Mouse (Mus musculus) spleen, postnatal 4 days (tissue): ENCODE results near the gene Fap.
A peak's percentile ranks its signal among the peaks of the same experiment; 100 is the strongest.

Experiments used
- DNase-seq, 2 experiments: peaks; one replicate each; pipeline ENCODE4 v3.0.0; 2022; ENCODE audit warnings: low spot score in 2 of 2

Fap gene

DNA sequence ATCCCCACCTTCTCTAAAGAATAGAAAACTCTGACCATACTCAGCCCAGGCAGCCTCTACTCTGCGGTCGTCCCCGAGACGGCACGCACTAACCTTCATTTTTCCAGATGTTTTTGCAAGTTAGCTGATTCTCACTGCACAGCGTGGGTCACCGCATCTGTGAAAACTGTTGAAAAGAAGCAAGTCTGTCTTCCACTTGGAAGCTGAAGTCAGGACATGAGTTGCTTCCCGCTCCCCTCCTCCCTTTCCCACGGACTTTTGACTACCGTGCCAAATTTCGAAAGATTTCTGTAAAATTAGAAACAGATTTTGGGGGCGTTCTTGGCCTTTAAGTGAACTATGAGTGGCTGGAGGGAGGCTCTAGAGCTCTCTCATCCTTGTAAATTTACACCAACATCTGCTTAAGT is at the start of gene Fap:
Gene Fap (minus strand): TSS at position 323 of the 407 bp plus-strand sequence.
- DNase-seq, result no peak

DNA sequence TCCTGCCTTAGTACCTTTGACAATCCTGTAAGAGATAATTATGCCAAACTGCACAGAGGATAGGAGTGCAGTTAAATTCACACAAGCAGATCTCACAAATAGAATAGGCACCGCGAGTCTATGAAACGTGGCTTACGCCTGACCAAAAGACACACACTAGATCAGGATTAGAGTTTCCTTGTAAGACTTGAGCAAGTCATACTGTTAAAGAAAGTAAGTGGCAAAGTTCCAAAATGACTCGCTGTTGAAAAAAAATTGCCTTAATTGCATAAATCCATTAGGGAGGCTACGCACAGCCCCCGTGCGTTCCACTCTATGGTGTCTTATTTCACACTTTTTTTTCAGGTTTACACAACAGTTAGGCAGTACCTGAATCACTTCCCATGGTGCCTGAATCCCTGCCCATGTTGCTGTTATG is 49.2 kb upstream of the Fap start:
- DNase-seq, result no peak

DNA sequence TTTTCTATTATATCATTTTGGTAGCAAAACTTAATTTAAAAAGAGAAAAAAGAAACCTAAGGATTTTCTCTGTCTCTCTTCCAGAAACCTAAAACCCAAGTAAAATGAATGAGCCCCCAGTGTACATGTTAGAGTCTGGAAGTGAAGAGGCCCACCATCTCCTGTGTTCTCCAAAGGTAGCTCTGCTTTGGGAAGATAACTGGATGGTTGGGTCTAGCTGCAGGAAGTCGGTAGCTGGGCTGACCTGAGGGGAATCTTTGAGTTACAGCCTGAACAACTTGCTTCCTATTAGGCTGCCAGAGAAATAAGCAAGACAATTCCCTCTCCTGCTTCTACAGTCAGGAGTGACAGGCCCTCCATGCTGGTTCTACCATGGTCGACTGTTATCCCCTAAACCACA is 45.8 kb upstream of the Fap start:
- DNase-seq, result no peak

DNA sequence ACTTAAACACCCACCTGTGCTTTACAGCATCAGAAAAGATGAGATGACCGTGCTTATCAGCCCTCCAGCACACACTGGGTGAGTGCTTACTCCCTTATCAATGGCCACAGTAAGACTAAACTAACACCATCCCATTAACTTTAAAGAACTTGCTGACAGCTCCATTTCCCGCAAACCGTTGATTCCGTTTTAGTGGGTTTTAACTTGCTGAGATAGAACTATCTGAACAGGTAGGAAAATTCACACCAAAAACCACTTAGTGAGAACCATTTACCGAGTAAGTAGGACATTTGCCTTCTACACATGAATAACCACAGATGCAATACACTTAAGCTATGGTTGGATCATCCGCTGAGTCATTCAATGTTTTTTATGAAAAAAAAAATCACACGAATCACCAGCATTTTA is 45.1 kb upstream of the Fap start:
- peak in 1 of 2 experiments; percentile 53 for DNase-seq

GRCm38 (mm10) chr2:62613133-62613532 is 39.3 kb upstream of the Fap start:
- no peak for DNase-seq

- DNase-seq, result no peak
These were observed 32.3 kb upstream of the Fap start for GRCm38 (mm10) chr2:62606205-62606604.

DNA sequence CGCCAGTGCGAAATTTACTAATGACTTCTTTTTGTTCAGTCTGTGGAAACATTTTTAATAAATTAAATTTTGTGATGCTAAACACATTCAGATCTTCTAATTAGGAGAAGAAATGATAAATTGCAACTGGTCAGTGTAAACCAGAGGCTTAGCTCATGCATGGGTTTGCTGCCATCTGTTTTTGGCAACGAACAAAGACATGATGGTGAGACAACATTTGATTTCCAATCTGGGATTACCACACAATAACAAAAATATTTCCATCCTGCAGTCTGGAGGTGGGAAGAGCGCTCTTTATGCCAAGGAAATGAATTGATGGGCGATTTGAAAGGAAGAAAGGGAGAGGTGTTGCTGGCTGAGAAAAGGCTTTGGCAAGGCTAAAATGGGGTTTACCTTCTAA is 29.7 kb upstream of the Fap start:
- DNase-seq, result no peak

DNA sequence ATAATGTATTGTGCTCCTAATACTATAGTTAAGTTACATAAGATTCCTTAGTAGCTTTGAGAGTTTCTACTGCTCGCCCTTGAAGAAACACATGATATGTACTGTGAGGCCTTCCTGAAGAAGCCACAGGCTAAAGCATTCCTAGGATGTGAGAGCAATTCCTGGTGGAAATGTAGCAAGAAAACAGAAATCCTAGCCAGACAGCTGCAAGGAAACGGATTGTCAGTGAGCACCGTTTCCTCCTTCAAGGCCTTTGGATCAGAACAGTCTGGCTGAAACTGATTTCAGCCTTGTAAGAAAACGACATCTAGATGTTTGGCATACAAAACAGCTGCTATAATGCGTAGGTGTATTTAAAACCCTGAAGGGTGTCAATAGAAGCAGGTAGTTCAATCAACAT is 22.7 kb upstream of the Fap start:
- no peak for DNase-seq

- no peak for DNase-seq
These were observed 20.6 kb upstream of the Fap start for GRCm38 (mm10) chr2:62594491-62594890.

GRCm38 (mm10) chr2:62591555-62591954 is 17.7 kb upstream of the Fap start:
- DNase-seq, result no peak

DNA sequence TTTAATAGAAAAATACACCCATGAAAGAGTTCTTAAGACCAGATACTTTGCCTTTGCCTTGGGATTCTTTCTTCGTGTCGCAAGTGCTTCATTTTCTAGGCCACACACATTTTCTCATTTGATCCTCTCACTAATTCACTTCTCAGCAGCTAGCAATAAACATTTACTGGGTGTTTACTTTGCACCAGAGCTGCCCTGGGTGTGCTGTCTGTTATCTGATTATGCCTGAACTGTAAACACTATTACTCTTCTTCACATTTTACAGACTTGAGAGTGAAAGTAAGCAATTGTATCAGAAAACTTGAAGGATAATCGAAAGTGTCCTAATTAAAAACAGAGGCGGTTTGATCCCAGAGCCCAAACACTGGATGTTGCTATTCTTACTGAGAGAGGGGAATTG is 15.5 kb upstream of the Fap start:
- no peak for DNase-seq

DNA sequence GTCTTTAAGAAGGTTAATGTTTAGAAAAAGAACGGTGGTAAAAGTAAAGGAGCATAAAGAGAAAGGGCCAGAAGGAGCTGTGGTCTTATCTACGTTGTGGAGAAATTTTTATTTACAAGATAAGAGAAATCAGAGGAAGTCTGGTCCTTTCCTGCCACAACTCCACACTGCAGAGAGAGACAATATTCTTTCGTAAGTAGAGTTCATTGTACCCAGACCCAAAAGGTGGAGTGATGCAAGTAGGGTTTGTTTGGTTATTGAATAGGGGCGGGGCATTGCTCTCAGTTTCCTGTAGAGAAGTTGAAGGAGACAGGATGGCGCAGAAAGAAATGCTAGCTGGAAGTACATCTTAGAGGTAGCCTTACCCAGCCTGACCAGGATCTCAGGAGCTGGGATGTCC is 11.9 kb upstream of the Fap start:
- DNase-seq, result no peak

DNA sequence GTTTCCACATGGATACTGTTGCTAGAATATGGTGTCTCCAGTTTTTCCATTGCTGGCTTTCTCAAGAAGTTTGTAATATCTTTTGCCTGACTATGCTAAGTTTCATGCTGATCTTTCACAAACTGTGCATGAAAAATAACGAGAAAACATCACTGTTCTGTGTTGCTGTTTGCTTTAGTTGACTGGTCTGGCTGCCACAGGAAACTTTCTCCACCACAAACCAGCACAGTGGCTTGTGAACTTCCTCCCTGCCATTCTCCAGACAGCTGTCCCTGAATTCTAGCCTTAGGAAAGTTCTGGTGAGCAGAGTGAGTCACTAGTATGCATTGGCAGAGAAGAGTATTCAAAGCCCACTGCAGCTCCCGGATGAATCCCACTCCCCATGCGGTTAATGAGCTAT is 1.1 kb upstream of the Fap start:
- no peak for DNase-seq

GRCm38 (mm10) chr2:62574250-62574649 is 375 bp upstream of the Fap start:
- no peak for DNase-seq

- no peak for DNase-seq
These were observed 649 bp downstream of the Fap start for GRCm38 (mm10) chr2:62573099-62573752.

DNA sequence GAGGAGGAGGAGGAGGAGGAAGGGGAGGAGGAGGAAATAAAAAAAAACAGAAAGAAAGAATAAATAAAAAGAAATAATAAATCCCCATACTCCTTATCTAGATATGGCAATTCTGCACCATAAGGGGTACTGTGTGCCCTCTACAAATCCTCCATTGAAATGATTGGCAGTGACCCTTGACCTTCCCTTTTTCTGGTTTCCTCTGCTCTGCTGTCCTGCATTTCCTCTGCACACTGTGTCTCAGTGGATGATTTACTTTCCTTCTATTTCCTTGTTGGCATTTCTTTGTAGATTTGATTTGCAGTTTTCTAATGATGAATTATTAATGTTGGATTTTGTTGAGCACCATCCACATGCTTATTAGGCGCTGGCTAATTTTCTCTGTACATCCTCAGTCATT is 9.2 kb downstream of the Fap start:
- DNase-seq, result no peak

- DNase-seq, result no peak
These were observed 11.0 kb downstream of the Fap start for GRCm38 (mm10) chr2:62562661-62563485.

- no peak for DNase-seq
These were observed 16.5 kb downstream of the Fap start for GRCm38 (mm10) chr2:62557417-62557816.

GRCm38 (mm10) chr2:62556349-62556748 is 17.5 kb downstream of the Fap start:
- DNase-seq, result no peak

DNA sequence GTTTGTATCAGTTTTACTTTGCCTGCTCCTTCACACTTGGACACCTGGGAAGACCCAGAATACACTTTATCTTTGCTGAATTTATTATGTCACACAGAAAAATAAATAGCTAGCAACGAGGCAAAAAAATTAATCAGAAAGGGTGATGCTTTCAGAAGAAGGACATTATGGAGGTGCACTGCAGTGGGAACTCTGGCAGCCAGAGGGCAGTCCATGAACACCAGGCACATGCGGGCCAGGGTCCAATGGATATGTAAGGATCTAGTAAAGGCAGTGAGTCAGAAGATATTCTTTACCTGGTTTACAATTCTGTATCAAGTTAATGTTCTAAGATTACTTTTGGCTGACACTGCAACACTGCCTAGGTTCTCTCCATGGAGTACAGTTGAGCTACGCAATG is 24.2 kb downstream of the Fap start:
- DNase-seq, result no peak

DNA sequence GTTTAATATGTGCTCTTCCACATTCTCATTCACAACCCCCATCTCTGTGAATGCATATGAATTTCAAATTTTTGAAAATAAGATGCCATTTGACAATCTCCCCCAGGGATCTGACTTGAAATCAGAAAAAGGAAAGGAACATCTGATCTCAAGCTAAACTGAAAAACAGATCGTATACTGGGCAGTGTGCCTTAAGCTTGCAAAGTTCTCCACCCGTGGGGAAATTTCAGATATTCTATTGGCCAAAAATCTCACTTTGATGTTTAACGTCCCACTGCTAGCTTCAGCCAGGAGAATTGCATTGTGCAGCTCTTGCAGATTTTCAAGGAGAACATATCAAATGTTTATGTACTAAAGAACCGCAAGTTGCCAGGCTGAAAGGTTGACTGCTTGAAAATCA is 24.7 kb downstream of the Fap start:
- no peak for DNase-seq

DNA sequence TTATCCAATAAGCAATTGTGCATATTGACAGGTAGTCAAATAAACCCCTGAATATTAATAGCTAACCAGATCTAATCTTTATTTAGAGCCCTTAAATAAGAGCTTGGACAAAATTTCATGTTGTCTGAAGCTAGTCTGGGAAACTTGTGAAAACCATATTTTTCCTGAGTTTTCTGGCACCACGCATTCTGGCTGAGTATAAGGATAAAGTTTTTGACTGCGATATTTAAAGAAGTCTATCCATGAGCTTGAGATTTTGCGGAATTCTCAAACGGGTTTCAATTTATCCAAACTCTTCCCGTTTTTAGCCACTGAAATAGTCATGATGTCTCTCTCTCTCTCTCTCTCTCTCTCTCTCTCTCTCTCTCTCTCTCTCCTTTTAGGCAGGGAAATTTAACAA is 25.8 kb downstream of the Fap start:
- DNase-seq, result no peak

- DNase-seq, result no peak
These were observed 38.4 kb downstream of the Fap start for GRCm38 (mm10) chr2:62535483-62535882.
